Mouse (Mus musculus) heart, postnatal 14 days (tissue): ENCODE measurements around the gene Impg2. TPM values are rescaled to one million over a fixed set of nuclear protein-coding genes. Genes with fewer than 3 reads are reported as not detected.
A peak's percentile ranks its signal among the peaks of the same experiment; 100 is the strongest.

Experiments used
- DNase-seq, 2 experiments: peaks; one replicate each; pipeline ENCODE4 v3.0.0; 2021 to 2022
- intact Hi-C: fragments of 180-260 bp; cut with DNase I; formaldehyde crosslinking; loops from one replicate; pipeline ENCODE4 v1.15.1; 2025
- total RNA-seq, 2 experiments: library from RNA; stranded (reverse); gene quantifications; 2 replicates each; pipeline ENCODE4 v1.2.3; 2021

Impg2 gene
- total RNA-seq, 2 experiments from 2014 or later = 0.15 to 0.17 TPM

GRCm38 (mm10) chr16:56295888-56296648, 92.0 kb downstream of the Impg2 start:
- peak in 1 of 2 experiments; percentile 10 for DNase-seq
- intact Hi-C loops = no loop called here

- intact Hi-C loops = no loop called here
Observed at GRCm38 (mm10) chr16:56298248-56298647, 94.1 kb downstream of the Impg2 start.

DNA sequence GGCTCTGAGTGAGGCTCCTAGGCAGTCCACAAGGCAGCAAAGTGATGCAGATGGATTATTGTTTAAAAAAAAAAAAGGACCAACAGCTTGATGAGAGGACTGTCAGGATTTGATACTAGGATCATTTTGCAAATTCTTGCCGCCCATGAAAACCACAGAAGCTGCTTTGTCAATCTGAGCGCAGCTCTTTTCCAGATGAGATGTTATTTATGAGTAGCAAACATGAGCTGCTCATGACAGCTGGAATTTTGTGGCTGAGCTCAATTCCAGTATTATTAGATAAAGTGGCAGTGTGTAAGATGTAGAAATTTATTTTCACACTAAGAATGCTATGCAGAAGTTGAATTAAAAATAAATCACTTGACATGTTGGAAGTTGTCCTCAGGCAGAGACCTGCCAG, 94.7 kb downstream of the Impg2 start:
- intact Hi-C loops = no loop called here
- DNase-seq = no peak

More at GRCm38 (mm10) chr16:56298248-56298647, 94.1 kb downstream of the Impg2 start:
- no peak for DNase-seq

DNA sequence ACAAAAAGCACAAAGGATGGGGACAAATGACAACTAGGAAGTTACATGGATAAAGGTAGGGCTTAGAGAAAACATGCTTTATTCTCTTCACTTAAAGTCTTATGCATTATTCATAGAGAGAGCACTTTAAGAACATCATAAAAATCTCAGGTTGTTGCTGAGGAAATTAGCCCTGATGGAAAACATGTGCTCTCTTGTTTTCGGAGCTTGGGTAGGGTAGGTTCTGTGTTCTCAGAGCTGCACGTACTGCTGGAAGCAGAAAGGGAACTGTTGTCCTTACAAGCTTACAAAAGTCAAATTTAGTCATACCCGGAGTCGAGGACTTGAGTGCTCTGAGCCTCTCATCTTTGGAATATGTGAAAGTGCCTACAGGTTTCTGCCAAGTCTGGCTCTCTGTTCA, 98.9 kb downstream of the Impg2 start:
- intact Hi-C loops = no loop called here
- no peak for DNase-seq

- intact Hi-C loops = no loop called here
- no peak for DNase-seq
Observed at GRCm38 (mm10) chr16:56304167-56304566, 100.1 kb downstream of the Impg2 start.

DNA sequence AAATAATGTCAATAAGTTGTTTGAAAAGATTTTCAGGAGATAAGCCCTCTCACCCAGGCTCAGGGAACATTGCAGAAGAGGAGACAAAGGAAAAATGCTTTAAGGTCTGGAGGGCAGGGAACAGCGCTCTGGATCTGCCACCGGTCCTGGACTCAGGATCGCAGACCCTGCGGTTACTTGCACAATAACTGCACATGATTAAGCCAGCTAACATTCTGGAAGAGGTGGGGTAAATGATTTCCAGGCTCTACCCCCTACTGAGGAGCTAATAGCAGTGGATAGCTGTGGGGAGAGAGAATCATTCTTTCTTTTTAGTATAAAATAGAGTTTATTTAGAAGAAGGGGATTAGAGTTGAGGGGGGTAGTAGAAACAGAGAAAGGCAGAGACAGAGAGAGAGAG, 103.5 kb downstream of the Impg2 start:
- intact Hi-C loops = no loop called here
- DNase-seq = no peak

GRCm38 (mm10) chr16:56311291-56311690, 107.2 kb downstream of the Impg2 start:
- intact Hi-C loops = loop anchor here (2.0 to 5.0 kb wide), 2 partner anchors 206 to 366 kb away; no protein-coding TSS in a partner anchor
- peak in 1 of 2 experiments; percentile 26 for DNase-seq

Other genes with a start within 250 kb of the Impg2 start
- gene Rpl24, start 238.0 kb upstream of the Impg2 start, total RNA-seq = 100 to 1,000 TPM; 532 to 562 TPM
- gene Zbtb11, start 230.4 kb upstream of the Impg2 start, total RNA-seq = 10 to 100 TPM; 11.5 to 12.5 TPM
- 10 to 100 TPM; 54.5 to 56.1 TPM for gene Pcnp, start 174.6 kb upstream of the Impg2 start, total RNA-seq
- 10 to 100 TPM; 10.9 to 13.0 TPM for gene Trmt10c, start 166.5 kb upstream of the Impg2 start, total RNA-seq
- gene Senp7, start 156.0 kb upstream of the Impg2 start, total RNA-seq = 10 to 100 TPM; 17.9 to 18.7 TPM